Mouse (Mus musculus) limb, embryonic 10.5 days (tissue): Measurements from ENCODE around the gene Ccdc81. TPM values are rescaled to one million over a fixed set of nuclear protein-coding genes. Genes with fewer than 3 reads are reported as not detected.

Experiments used
- DNase-seq: peaks from one replicate; pipeline ENCODE4 v3.0.0-alpha.2; 2017; ENCODE audit warnings: low spot score
- H3K27ac ChIP-seq: fragments of 300-500 bp; sonication (generic); 2 replicates; pipeline ENCODE4 v1.5.1; 2016; ENCODE audit warnings: mild to moderate bottlenecking
- H3K27me3 ChIP-seq: fragments of 300-500 bp; sonication (generic); 2 replicates; pipeline ENCODE4 v1.6.1; 2016; ENCODE audit warnings: low read depth, mild to moderate bottlenecking; ENCODE audit not compliant: poor library complexity, severe bottlenecking
- H3K36me3 ChIP-seq: fragments of 300-500 bp; sonication (generic); 2 replicates; pipeline ENCODE4 v1.6.1; 2016; ENCODE audit warnings: mild to moderate bottlenecking, moderate library complexity
- H3K4me1 ChIP-seq: fragments of 300-500 bp; sonication (generic); 2 replicates; pipeline ENCODE4 v1.6.1; 2016
- H3K4me3 ChIP-seq: fragments of 300-500 bp; sonication (generic); 2 replicates; pipeline ENCODE4 v1.5.1; 2016; ENCODE audit warnings: mild to moderate bottlenecking, moderate library complexity
- H3K9me3 ChIP-seq: fragments of 300-500 bp; sonication (generic); replicated peaks from 2 replicates; pipeline ENCODE4 v1.6.1; 2016; ENCODE audit warnings: mild to moderate bottlenecking
- WGBS: fragments of 180-500 bp; shearing (Covaris S2); methylation state at CpG from one replicate; pipeline ENCODE4 v1.1.7; 2016; 5-methylcytosine and 5-hydroxymethylcytosine counted together
- polyA plus RNA-seq: library from polyadenylated mRNA; unstranded; fragments of >200 nt; fragmentation: Nextera tagmentation; extraction: Ambion mirVana; gene quantifications from 2 replicates; pipeline ENCODE4 v1.2.1, GENCODE M21; 2016

The Ccdc81 gene
- 0.08 TPM in 1 of 2 replicates, not detected in the other for polyA plus RNA-seq

GRCm38 (mm10) chr7:89903442-89904343 lies at the start of gene Ccdc81:
Gene Ccdc81 (minus strand): TSS chr7:89903629.
- Histone ChIP-seq H3K36me3 (no peaks in the 10 kb centered on the region), H3K27ac (no peak within 1 kb of the TSS), H3K4me1 (peaks cover 14% of the 10 kb centered on the region), H3K27me3 (peaks cover 7% of the 10 kb centered on the region; the same call in 1 of the 2 replicates), H3K9me3 (no peaks in the 10 kb centered on the region), H3K4me3 (peak within 1 kb of the TSS; percentile 2; the same call in 1 of the 2 replicates)
- DNase-seq = no peak
- WGBS = 44% methylated on average over 22 of the region's 22 CpGs

DNA sequence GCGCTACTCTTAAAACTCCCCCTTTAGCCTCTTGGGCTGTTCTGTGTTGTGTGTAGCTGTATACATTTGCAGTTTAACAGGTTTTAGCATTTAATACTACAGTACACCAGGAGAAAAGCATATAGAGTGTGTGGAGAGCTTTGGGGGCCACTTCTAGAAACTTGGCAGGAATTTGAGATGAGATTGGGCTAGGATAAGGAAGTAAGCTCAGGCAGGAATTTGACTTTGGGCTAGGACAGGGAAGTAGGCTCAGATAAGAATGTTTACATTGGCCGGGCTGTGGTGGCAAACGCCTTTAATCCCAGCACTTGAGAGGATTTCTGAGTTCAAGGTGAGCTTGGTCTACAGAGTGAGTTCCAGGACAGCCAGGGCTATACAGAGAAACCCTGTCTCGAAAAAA lies 46.0 kb upstream of the Ccdc81 start:
- no peaks in the 10 kb centered on the region for H3K9me3 ChIP-seq
- 80% methylated on average over 4 of the region's 4 CpGs for WGBS
- H3K36me3 ChIP-seq = peaks cover 13% of the 10 kb centered on the region
- H3K4me3 ChIP-seq = no peak overlapping the region
- no peaks in the 10 kb centered on the region for H3K27me3 ChIP-seq
- H3K27ac ChIP-seq = no peak overlapping the region
- H3K4me1 ChIP-seq = no peaks in the 10 kb centered on the region
- DNase-seq = no peak

DNA sequence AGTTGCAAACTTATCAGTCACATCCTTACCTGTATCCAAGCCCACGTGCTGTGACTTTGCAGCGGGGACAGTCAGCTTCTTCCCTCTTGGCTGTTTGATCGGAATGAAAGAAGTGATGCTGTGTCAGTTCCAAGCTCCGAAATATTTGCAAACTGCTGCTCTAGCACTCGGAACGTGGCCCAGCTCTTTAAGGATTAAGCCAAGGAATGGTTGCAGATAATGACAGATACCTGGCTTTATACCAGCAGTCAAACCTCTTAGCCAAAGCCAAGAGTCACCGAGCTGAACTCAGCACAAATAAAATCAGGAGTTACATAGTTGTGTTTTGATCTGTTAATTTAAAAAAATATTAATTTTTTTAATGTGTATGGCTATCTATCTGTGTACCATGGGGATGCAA lies 44.6 kb upstream of the Ccdc81 start:
- H3K4me1 ChIP-seq = no peaks in the 10 kb centered on the region
- no peaks in the 10 kb centered on the region for H3K36me3 ChIP-seq
- H3K27ac ChIP-seq = no peak overlapping the region
- no peaks in the 10 kb centered on the region for H3K9me3 ChIP-seq
- H3K4me3 ChIP-seq = no peak overlapping the region
- H3K27me3 ChIP-seq = no peaks in the 10 kb centered on the region
- 88% methylated on average over 7 of the region's 7 CpGs for WGBS
- DNase-seq = no peak

DNA sequence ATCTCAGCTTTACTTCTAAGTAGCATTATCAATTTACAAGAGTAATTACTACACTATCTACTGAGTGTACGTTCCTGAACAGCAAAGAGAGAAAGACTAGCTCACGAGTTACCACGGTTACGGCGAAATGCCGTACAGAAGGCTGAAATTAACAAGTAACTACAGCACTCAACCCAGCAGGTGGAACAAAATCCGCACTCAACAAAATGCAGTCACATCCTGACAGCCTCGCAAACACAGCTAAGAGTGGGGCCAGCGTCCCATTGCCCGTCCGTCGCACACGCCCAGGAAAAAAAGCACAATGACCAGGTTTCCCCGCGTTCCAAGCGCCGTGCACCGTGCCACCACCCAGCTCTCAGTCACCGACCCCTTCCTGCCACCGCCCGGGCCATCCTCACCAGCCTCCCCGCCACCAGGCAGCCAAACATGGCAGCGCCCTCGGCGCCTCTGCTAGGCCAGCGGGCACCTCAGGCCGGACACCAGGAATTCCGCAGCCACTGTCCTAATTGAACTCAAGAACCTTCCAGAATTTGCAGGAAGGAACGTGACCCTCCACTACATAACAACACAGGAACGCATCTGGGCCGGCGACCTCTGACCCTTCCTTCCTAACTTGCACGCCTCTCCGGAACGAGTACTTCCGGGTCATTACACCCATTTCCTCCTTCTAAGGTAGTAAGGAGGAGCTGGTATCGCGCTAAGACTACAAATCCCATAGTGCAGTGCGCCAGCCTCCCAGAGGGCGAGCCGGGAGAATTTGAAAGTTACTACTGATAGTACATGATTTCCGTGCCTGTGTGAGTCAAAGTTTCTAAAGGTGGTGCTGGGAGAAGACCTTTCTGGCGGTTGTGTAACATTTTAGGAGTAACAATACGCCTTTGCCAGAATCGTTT lies 37.4 kb upstream of the Ccdc81 start, which contains the start of gene Hikeshi:
TSS of gene Hikeshi (minus strand) at position 634 of the 893 bp plus-strand sequence.
- Histone ChIP-seq H3K9me3 (no peaks in the 10 kb centered on the region), H3K27ac (peak within 1 kb of the TSS; percentile 89), H3K4me1 (peaks cover 8% of the 10 kb centered on the region), H3K27me3 (no peaks in the 10 kb centered on the region), H3K4me3 (peak within 1 kb of the TSS; percentile 85), H3K36me3 (no peaks in the 10 kb centered on the region)
- under 1% methylated on average over 45 of the region's 45 CpGs for WGBS
- DNase-seq = peak; percentile 90

GRCm38 (mm10) chr7:89939497-89940353 lies 36.3 kb upstream of the Ccdc81 start:
- no peak for DNase-seq
- Histone ChIP-seq H3K36me3 (peaks cover 2% of the 10 kb centered on the region), H3K9me3 (no peaks in the 10 kb centered on the region), H3K4me3 (peak overlapping the region; percentile 85), H3K27me3 (no peaks in the 10 kb centered on the region), H3K4me1 (peaks cover 8% of the 10 kb centered on the region), H3K27ac (peak overlapping the region; percentile 89)
- WGBS = 69% methylated on average over 15 of the region's 15 CpGs

- WGBS = 97% methylated on average over 15 of the region's 15 CpGs
- no peaks in the 10 kb centered on the region for H3K4me1 ChIP-seq
- no peaks in the 10 kb centered on the region for H3K27me3 ChIP-seq
- no peaks in the 10 kb centered on the region for H3K9me3 ChIP-seq
- no peak overlapping the region for H3K4me3 ChIP-seq
- no peak overlapping the region for H3K27ac ChIP-seq
- DNase-seq = no peak
- peaks cover 53% of the 10 kb centered on the region for H3K36me3 ChIP-seq
These were observed 20.2 kb upstream of the Ccdc81 start for GRCm38 (mm10) chr7:89923441-89924180.

DNA sequence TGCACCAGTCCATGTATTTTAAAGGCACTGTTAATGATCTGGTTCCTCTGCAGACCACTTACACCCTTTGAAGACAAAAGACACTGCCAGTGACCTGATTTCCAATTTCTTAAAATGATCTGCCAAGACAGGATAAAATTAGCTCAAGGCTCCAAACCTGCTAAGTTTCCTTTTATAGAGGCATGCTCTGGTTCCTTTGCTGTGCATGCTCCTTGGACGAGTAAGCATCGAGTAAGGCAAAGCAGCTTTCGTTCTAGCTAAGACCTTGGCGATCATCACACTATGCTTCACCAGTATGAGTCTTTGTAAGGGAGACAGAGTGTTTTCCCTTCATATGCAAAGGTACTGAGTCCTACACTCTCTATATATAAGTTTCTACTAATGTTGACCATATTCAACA lies 14.3 kb upstream of the Ccdc81 start:
- H3K4me1 ChIP-seq = 0 out of 2 replicates have a peak, but pooled peaks cover 4% of the 10 kb centered on the region
- peaks cover 41% of the 10 kb centered on the region for H3K36me3 ChIP-seq
- no peak for DNase-seq
- no peaks in the 10 kb centered on the region for H3K9me3 ChIP-seq
- H3K27me3 ChIP-seq = no peaks in the 10 kb centered on the region
- no peak overlapping the region for H3K4me3 ChIP-seq
- no peak overlapping the region for H3K27ac ChIP-seq
- 91% methylated on average over 4 of the region's 4 CpGs for whole genome bisulfite sequencing

GRCm38 (mm10) chr7:89916711-89917110 lies 13.3 kb upstream of the Ccdc81 start:
- Histone ChIP-seq H3K4me1 (0 out of 2 replicates have a peak, but pooled peaks cover 4% of the 10 kb centered on the region), H3K27me3 (no peaks in the 10 kb centered on the region), H3K9me3 (no peaks in the 10 kb centered on the region), H3K36me3 (peaks cover 41% of the 10 kb centered on the region), H3K27ac (no peak overlapping the region), H3K4me3 (no peak overlapping the region)
- WGBS = 92% methylated on average over 5 of the region's 5 CpGs
- no peak for DNase-seq

DNA sequence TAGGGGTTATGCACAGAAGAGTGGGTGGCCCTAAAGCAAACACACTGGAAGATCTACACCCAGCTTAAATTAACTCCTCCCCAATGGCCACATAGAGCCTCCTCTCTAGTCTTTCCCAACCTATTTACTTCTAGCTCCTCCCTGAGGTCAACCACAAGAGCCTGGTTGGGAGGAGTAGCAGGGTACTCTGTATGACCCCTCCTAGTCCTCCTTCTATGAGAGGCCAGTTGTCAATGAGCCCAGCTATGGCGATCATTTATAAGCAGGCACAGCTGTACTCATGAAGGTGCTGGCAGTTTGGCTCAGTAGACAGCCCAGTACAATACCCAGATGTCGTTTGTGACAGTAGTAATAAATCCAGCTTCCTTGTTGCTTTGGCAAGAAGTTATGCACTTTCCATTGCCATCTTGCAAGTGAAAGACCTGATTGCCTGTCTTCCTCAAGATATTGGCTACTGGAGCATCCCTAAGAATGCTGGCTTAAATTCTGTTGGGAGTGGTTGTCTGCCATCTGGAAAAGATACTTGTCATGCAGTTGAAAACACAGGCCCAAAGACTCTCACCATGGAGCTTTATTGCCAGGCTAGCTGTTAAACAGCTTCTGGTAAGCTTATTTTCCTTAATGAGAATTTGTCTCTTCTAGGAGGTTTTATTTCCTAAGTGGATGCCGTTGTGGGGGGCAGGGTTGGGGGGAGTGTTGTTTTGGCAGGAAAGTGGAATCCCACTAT lies 10.2 kb upstream of the Ccdc81 start:
- Histone ChIP-seq H3K4me3 (no peak overlapping the region), H3K4me1 (peaks cover 15% of the 10 kb centered on the region), H3K27me3 (no peaks in the 10 kb centered on the region), H3K27ac (no peak overlapping the region), H3K9me3 (no peaks in the 10 kb centered on the region), H3K36me3 (peaks cover 25% of the 10 kb centered on the region)
- WGBS = 81% methylated on average over 3 of the region's 3 CpGs
- no peak for DNase-seq

DNA sequence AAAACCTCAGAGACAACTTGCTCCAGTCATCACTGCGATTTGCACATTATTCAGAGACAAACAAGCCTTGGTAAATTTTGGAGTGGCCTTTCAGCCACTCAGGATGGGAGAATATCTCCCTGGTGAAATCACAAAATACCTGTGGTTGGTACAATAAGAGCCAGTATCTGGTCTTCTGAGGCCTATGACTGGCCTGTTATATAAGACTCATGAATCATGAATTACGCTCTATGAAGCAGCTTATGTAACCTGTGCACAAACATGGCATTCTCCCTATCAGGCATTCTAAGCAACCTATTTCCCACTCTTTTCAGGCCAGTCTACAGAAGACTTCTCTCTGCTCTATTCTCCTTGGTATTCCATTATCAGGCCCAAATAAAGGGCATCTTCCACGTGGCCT lies 8.9 kb upstream of the Ccdc81 start:
- no peak for DNase-seq
- Histone ChIP-seq H3K27me3 (no peaks in the 10 kb centered on the region), H3K27ac (no peak overlapping the region), H3K9me3 (no peaks in the 10 kb centered on the region), H3K4me1 (peaks cover 20% of the 10 kb centered on the region), H3K36me3 (peaks cover 19% of the 10 kb centered on the region), H3K4me3 (no peak overlapping the region)
- WGBS = 95% methylated on average over 3 of the region's 3 CpGs

GRCm38 (mm10) chr7:89909711-89910110 lies 6.3 kb upstream of the Ccdc81 start:
- Histone ChIP-seq H3K4me1 (peaks cover 20% of the 10 kb centered on the region), H3K27ac (no peak overlapping the region), H3K9me3 (no peaks in the 10 kb centered on the region), H3K36me3 (no peaks in the 10 kb centered on the region), H3K27me3 (0 out of 2 replicates have a peak, but pooled peaks cover 3% of the 10 kb centered on the region), H3K4me3 (no peak overlapping the region)
- 83% methylated on average over 4 of the region's 4 CpGs for WGBS
- DNase-seq = no peak
